Mouse (Mus musculus): ENCODE results near the gene Ryr2. TPM values are rescaled to one million over a fixed set of nuclear protein-coding genes. Genes with fewer than 3 reads are reported as not detected.
A peak's percentile ranks its signal among the peaks of the same experiment; 100 is the strongest.

Gene Ryr2
- total and polyA plus RNA-seq, 3 experiments = 0.11 to 0.13 TPM; not detected in 1

GRCm38 (mm10) chr13:12096382-12096932 is 10.3 kb downstream of the Ryr2 start:
- TF ChIP-seq ELF1 (IDR thresholded peaks at IDR 0.05; ENCODE audit: low read depth, low read length) (no peak), BHLHE40 (IDR thresholded peaks at IDR 0.05; ENCODE audit: low read depth, low read length) (no peak)
- H3K27me3 ChIP-seq (replicated peaks) = no peaks in the 10 kb centered on the region
- peaks cover 3 to 5% of the 10 kb centered on the region in 2 experiments; a peak in 2 of 4 replicates for H3K4me1 ChIP-seq (ENCODE audit: control insufficient read depth in 1 of 2, insufficient read depth in 2 of 2)
- no peaks in the 10 kb centered on the region for H3K79me2 ChIP-seq (replicated peaks; ENCODE audit: control insufficient read depth, extremely low read depth, insufficient read depth, poor library complexity, severe bottlenecking)
- dilution Hi-C loops (cut with MboI; ENCODE audit: extremely low pct_ligation_motif_present, extremely low pct_unique_long_range_greater_than_20kb, low sequenced_read_pairs) = no loop called here
- H3K36me3 ChIP-seq (replicated peaks in 1 of 2; ENCODE audit: control insufficient read depth in 1 of 2, insufficient read depth in 1 of 2, low read length in 1 of 2) = no peaks in the 10 kb centered on the region
- H3K4me3 ChIP-seq (replicated peaks in 1 of 3; ENCODE audit: low read depth in 2 of 3, low read length in 2 of 3, poor library complexity in 1 of 3) = no peak overlapping the region
- no peak overlapping the region for H3K27ac ChIP-seq (ENCODE audit: insufficient read depth, low read depth)
- in situ Hi-C loops (cut with MboI; ENCODE audit: low pct_ligation_motif_present, low pct_unique_long_range_greater_than_20kb, low sequenced_read_pairs) = no loop called here
- H3K4me2 ChIP-seq (ENCODE audit: insufficient read depth, low read depth, poor library complexity, severe bottlenecking) = no peak overlapping the region
- no peak overlapping the region for H3K9ac ChIP-seq (ENCODE audit: insufficient read depth, low read depth)
- no peaks in the 10 kb centered on the region for H3K9me3 ChIP-seq (replicated peaks; ENCODE audit: low read length)
- DNase-seq (ENCODE audit: extremely low read depth) = no peak

GRCm38 (mm10) chr13:12094569-12094968 is 12.2 kb downstream of the Ryr2 start:
- Histone ChIP-seq H3K79me2 (replicated peaks; ENCODE audit: control insufficient read depth, extremely low read depth, insufficient read depth, poor library complexity, severe bottlenecking) (no peaks in the 10 kb centered on the region), H3K27ac (ENCODE audit: insufficient read depth, low read depth) (no peak overlapping the region), H3K9me3 (replicated peaks; ENCODE audit: low read length) (no peaks in the 10 kb centered on the region), H3K27me3 (replicated peaks) (no peaks in the 10 kb centered on the region), H3K4me1 (ENCODE audit: control insufficient read depth in 1 of 2, insufficient read depth in 2 of 2) (peaks cover 3 to 5% of the 10 kb centered on the region in 2 experiments; a peak in 2 of 4 replicates), H3K36me3 (replicated peaks in 1 of 2; ENCODE audit: control insufficient read depth in 1 of 2, insufficient read depth in 1 of 2, low read length in 1 of 2) (no peaks in the 10 kb centered on the region), H3K4me3 (replicated peaks in 1 of 3; ENCODE audit: low read depth in 2 of 3, low read length in 2 of 3, poor library complexity in 1 of 3) (no peak overlapping the region), H3K4me2 (ENCODE audit: insufficient read depth, low read depth, poor library complexity, severe bottlenecking) (no peak overlapping the region), H3K9ac (ENCODE audit: insufficient read depth, low read depth) (no peak overlapping the region)
- in situ Hi-C loops (cut with MboI; ENCODE audit: low pct_ligation_motif_present, low pct_unique_long_range_greater_than_20kb, low sequenced_read_pairs) = no loop called here
- dilution Hi-C loops (cut with MboI; ENCODE audit: extremely low pct_ligation_motif_present, extremely low pct_unique_long_range_greater_than_20kb, low sequenced_read_pairs) = no loop called here
- no peak for TF ChIP-seq IRF4 (IDR thresholded peaks at IDR 0.05; ENCODE audit: low read depth, low read length)
- no peak for TF ChIP-seq UBTF (IDR thresholded peaks at IDR 0.05; ENCODE audit: low read depth, low read length)
- no peak for TF ChIP-seq CHD2 (IDR thresholded peaks at IDR 0.05; ENCODE audit: low read length)
- TF ChIP-seq POLR2A (IDR thresholded peaks at IDR 0.05; ENCODE audit: low read depth, low read length) = no peak
- TF ChIP-seq MXI1 (IDR thresholded peaks at IDR 0.05; ENCODE audit: low read depth, low read length) = no peak
- TF ChIP-seq SIN3A (IDR thresholded peaks at IDR 0.05; ENCODE audit: low read length) = no peak
- peak; percentile 41; the same call in 1 of the 2 replicates for TF ChIP-seq ELF1 (IDR thresholded peaks at IDR 0.05; ENCODE audit: low read depth, low read length)
- TF ChIP-seq RCOR1 (conservative IDR thresholded peaks at IDR 0.05; ENCODE audit: low read depth, low read length) = no peak
- peak; percentile 16 for DNase-seq (ENCODE audit: extremely low read depth)

- no peak for DNase-seq (ENCODE audit: extremely low read depth)
- Histone ChIP-seq H3K27me3 (replicated peaks) (no peaks in the 10 kb centered on the region), H3K79me2 (replicated peaks; ENCODE audit: control insufficient read depth, extremely low read depth, insufficient read depth, poor library complexity, severe bottlenecking) (no peaks in the 10 kb centered on the region), H3K9me3 (replicated peaks; ENCODE audit: low read length) (no peaks in the 10 kb centered on the region), H3K36me3 (replicated peaks in 1 of 2; ENCODE audit: control insufficient read depth in 1 of 2, insufficient read depth in 1 of 2, low read length in 1 of 2) (no peaks in the 10 kb centered on the region), H3K9ac (ENCODE audit: insufficient read depth, low read depth) (no peak overlapping the region), H3K4me2 (ENCODE audit: insufficient read depth, low read depth, poor library complexity, severe bottlenecking) (no peak overlapping the region), H3K4me3 (replicated peaks in 1 of 3; ENCODE audit: low read depth in 2 of 3, low read length in 2 of 3, poor library complexity in 1 of 3) (no peak overlapping the region), H3K27ac (ENCODE audit: insufficient read depth, low read depth) (no peak overlapping the region), H3K4me1 (ENCODE audit: control insufficient read depth in 1 of 2, insufficient read depth in 2 of 2) (peaks cover 3 to 5% of the 10 kb centered on the region in 2 experiments; a peak in 2 of 4 replicates)
- dilution Hi-C loops (cut with MboI; ENCODE audit: extremely low pct_ligation_motif_present, extremely low pct_unique_long_range_greater_than_20kb, low sequenced_read_pairs) = no loop called here
- in situ Hi-C loops (cut with MboI; ENCODE audit: low pct_ligation_motif_present, low pct_unique_long_range_greater_than_20kb, low sequenced_read_pairs) = no loop called here
- TF ChIP-seq MAFK (IDR thresholded peaks at IDR 0.05; ENCODE audit: insufficient replicate concordance, low read length) = no peak
Measured at GRCm38 (mm10) chr13:12093146-12093545, 13.6 kb downstream of the Ryr2 start.

Data from CH12.LX (cell line).